Mouse (Mus musculus) C2C12 (cell line): ENCODE measurements around the gene Pcsk7. TPM values are rescaled to one million over a fixed set of nuclear protein-coding genes. Genes with fewer than 3 reads are reported as not detected.

Experiments used
- H3K27me3 ChIP-seq: one replicate; pipeline ENCODE4 v1.6.1; 2011; ENCODE audit not compliant: control insufficient read depth, insufficient read depth, insufficient read length
- H3K36me3 ChIP-seq: one replicate; pipeline ENCODE4 v1.6.1; 2011; ENCODE audit not compliant: control insufficient read depth, insufficient read depth
- H3K4me3 ChIP-seq: one replicate; pipeline ENCODE4 v1.5.1; 2011; ENCODE audit warnings: mild to moderate bottlenecking, control low read depth; ENCODE audit not compliant: poor library complexity, insufficient read depth, severe bottlenecking
- H3K79me2 ChIP-seq: one replicate; pipeline ENCODE4 v1.6.1; 2011; ENCODE audit not compliant: control insufficient read depth, insufficient read depth
- H3K79me3 ChIP-seq: one replicate; pipeline ENCODE4 v1.6.1; 2011; ENCODE audit warnings: low read depth, control low read depth
- H3ac ChIP-seq: one replicate; pipeline ENCODE3; 2011; ENCODE audit warnings: low read depth; ENCODE audit not compliant: control insufficient read depth, insufficient read length
- CEBPB ChIP-seq: IDR thresholded peaks from one replicate; pipeline ENCODE4 v1.6.1; 2011; ENCODE audit warnings: low read depth, mild to moderate bottlenecking, control low read depth, moderate library complexity
- CTCF ChIP-seq: IDR thresholded peaks from one replicate; pipeline ENCODE4 v1.5.1; 2011; ENCODE audit not compliant: control insufficient read depth, insufficient read depth, insufficient read length
- FOSL1 ChIP-seq: IDR thresholded peaks from one replicate; pipeline ENCODE4 v1.8.0; 2011; ENCODE audit warnings: mild to moderate bottlenecking, low read length; ENCODE audit not compliant: poor library complexity, insufficient read depth, severe bottlenecking
- MAX ChIP-seq: IDR thresholded peaks from one replicate; pipeline ENCODE4 v1.6.1; 2011; ENCODE audit warnings: mild to moderate bottlenecking, control low read depth
- MYOD1 ChIP-seq: IDR thresholded peaks from one replicate; pipeline ENCODE4 v1.6.1; 2011; ENCODE audit warnings: low read depth; ENCODE audit not compliant: control insufficient read depth, insufficient read length
- MYOG ChIP-seq: IDR thresholded peaks from one replicate; pipeline ENCODE4 v1.6.1; 2011; ENCODE audit not compliant: control insufficient read depth, insufficient read length; ENCODE audit errors: extremely low read depth
- USF1 ChIP-seq: IDR thresholded peaks from one replicate; pipeline ENCODE4 v1.6.1; 2011; ENCODE audit warnings: low read depth, mild to moderate bottlenecking, control low read depth, moderate library complexity
- polyA plus RNA-seq: library from polyadenylated mRNA; unstranded; fragments of >200 nt; fragmentation: generic; extraction: Trizol; gene quantifications from one replicate; pipeline ENCODE4 v1.2.1, GENCODE M21; 2012; ENCODE audit warnings: missing spikeins

The Pcsk7 gene
- polyA plus RNA-seq, 1 experiment = 18.0 TPM

- Histone ChIP-seq H3K27me3 (no peaks in the 10 kb centered on the region), H3ac (no peak overlapping the region), H3K79me3 (no peaks in the 10 kb centered on the region), H3K79me2 (no peaks in the 10 kb centered on the region), H3K36me3 (peaks cover 41% of the 10 kb centered on the region), H3K4me3 (no peak overlapping the region)
- TF ChIP-seq MAX (no peak), MYOD1 (no peak), MYOG (no peak), CTCF (no peak), FOSL1 (no peak), USF1 (no peak), CEBPB (no peak)
Measured at GRCm38 (mm10) chr9:45893681-45894080, 12.6 kb upstream of the Pcsk7 start.

- Histone ChIP-seq H3K27me3 (no peaks in the 10 kb centered on the region), H3K36me3 (peaks cover 15% of the 10 kb centered on the region), H3K4me3 (no peak overlapping the region), H3K79me3 (peaks cover 12% of the 10 kb centered on the region), H3ac (no peak overlapping the region), H3K79me2 (peaks cover 36% of the 10 kb centered on the region)
- TF ChIP-seq MYOG = no peak
- no peak for TF ChIP-seq CEBPB
- TF ChIP-seq CTCF = no peak
- no peak for TF ChIP-seq USF1
- TF ChIP-seq MYOD1 = no peak
- no peak for TF ChIP-seq MAX
- no peak for TF ChIP-seq FOSL1
Measured at GRCm38 (mm10) chr9:45905196-45905595, 1.1 kb upstream of the Pcsk7 start.

- TF ChIP-seq MYOD1 (no peak), FOSL1 (no peak), USF1 (no peak), MAX (no peak), MYOG (no peak), CTCF (no peak), CEBPB (no peak)
- peaks cover 12% of the 10 kb centered on the region for H3K79me3 ChIP-seq
- peak overlapping the region; percentile 72 for H3ac ChIP-seq
- H3K4me3 ChIP-seq = peak overlapping the region; percentile 65
- peaks cover 20% of the 10 kb centered on the region for H3K36me3 ChIP-seq
- no peaks in the 10 kb centered on the region for H3K27me3 ChIP-seq
- peaks cover 36% of the 10 kb centered on the region for H3K79me2 ChIP-seq
Measured at GRCm38 (mm10) chr9:45905811-45906237, 473 bp upstream of the Pcsk7 start.

- H3ac ChIP-seq = peak overlapping the region; percentile 85
- no peaks in the 10 kb centered on the region for H3K27me3 ChIP-seq
- peak overlapping the region; percentile 65 for H3K4me3 ChIP-seq
- peaks cover 12% of the 10 kb centered on the region for H3K79me3 ChIP-seq
- peaks cover 36% of the 10 kb centered on the region for H3K79me2 ChIP-seq
- TF ChIP-seq MAX (no peak), CTCF (no peak), CEBPB (no peak), MYOD1 (no peak), FOSL1 (no peak), MYOG (no peak), USF1 (no peak)
- H3K36me3 ChIP-seq = peaks cover 23% of the 10 kb centered on the region
Measured at GRCm38 (mm10) chr9:45907078-45907428, 756 bp downstream of the Pcsk7 start.

GRCm38 (mm10) chr9:45910995-45911394, 4.7 kb downstream of the Pcsk7 start:
- Histone ChIP-seq H3K79me2 (peaks cover 25% of the 10 kb centered on the region), H3K79me3 (peaks cover 12% of the 10 kb centered on the region), H3K36me3 (peaks cover 48% of the 10 kb centered on the region), H3ac (no peak overlapping the region), H3K27me3 (no peaks in the 10 kb centered on the region), H3K4me3 (no peak overlapping the region)
- TF ChIP-seq MYOD1 (no peak), FOSL1 (no peak), CEBPB (no peak), MYOG (no peak), CTCF (no peak), USF1 (no peak), MAX (no peak)

- Histone ChIP-seq H3ac (no peak overlapping the region), H3K79me2 (peaks cover 24% of the 10 kb centered on the region), H3K36me3 (peaks cover 53% of the 10 kb centered on the region), H3K27me3 (no peaks in the 10 kb centered on the region), H3K79me3 (peaks cover 12% of the 10 kb centered on the region), H3K4me3 (no peak overlapping the region)
- TF ChIP-seq CTCF = peak; percentile 27
- TF ChIP-seq MYOD1 = no peak
Measured at GRCm38 (mm10) chr9:45911673-45912072, 5.4 kb downstream of the Pcsk7 start.
